Mouse (Mus musculus): ENCODE results near the gene Tril. TPM values are rescaled to one million over a fixed set of nuclear protein-coding genes. Genes with fewer than 3 reads are reported as not detected.

Tril gene
- polyA plus RNA-seq, 1 experiment from 2014 or later: 41.6 TPM

DNA sequence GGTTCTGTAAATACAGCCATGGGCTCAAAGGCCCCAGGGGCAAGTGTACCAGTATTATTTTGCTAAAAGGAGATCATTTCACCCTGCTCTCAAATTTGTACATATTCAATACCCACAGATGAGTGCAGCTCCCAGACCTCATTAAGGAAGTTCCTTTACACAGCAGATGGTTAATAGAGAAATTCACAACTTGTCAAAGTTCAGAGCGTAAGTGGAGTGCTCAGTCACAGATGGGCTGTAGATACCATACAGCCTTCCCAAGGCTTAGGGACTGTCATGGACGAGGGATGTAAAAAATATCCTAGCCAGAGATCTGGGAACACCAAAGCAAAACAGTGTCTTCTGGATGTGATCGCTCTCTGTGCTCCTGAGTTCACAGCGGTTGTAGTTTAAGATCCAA lies 52.4 kb downstream of the Tril start:
- no peaks in the 10 kb centered on the region for H3K9me3 ChIP-seq
- WGBS: 93% methylated on average over 4 of the region's 4 CpGs

GRCm38 (mm10) chr6:53766243-53766915 lies 54.3 kb downstream of the Tril start:
- Histone ChIP-seq H3K4me3 (no peak overlapping the region), H3K27me3 (ENCODE audit: poor library complexity, severe bottlenecking) (no peaks in the 10 kb centered on the region), H3K27ac (no peak overlapping the region), H3K36me3 (replicated peaks) (no peaks in the 10 kb centered on the region), H3K4me1 (peaks cover 11% of the 10 kb centered on the region; the same call in 1 of the 2 replicates), H3K9me3 (no peaks in the 10 kb centered on the region)
- 77% methylated on average over 10 of the region's 10 CpGs for WGBS
- DNase-seq (ENCODE audit: extremely low spot score, low spot score): no peak

More for the DNA sequence above, 52.4 kb downstream of the Tril start:
- Histone ChIP-seq H3K36me3 (replicated peaks) (no peaks in the 10 kb centered on the region), H3K4me3 (no peak overlapping the region), H3K4me1 (peaks cover 11% of the 10 kb centered on the region; the same call in 1 of the 2 replicates), H3K27me3 (ENCODE audit: poor library complexity, severe bottlenecking) (no peaks in the 10 kb centered on the region), H3K27ac (no peak overlapping the region)
- DNase-seq (ENCODE audit: extremely low spot score, low spot score): no peak

DNA sequence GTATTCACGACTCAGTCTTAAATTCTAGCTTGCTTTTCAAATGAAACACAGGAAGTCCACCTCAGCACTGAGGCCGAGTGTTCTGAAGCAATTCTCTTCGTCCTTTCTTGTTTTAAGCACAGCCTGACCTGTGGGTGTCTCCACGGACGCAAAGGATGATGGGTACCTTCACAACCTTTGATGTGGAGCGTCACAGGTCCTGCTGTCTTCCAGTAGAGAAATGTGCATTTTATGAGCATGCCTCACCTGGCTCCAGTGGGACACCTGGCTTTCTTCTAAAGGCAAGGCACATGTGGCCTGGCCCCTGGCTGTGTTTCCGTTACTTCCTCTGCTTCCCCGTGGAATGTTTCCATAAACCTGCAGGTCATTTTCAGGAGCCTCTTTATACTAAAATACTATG lies 54.9 kb downstream of the Tril start:
- 82% methylated on average over 8 of the region's 8 CpGs for WGBS
- Histone ChIP-seq H3K9me3 (no peaks in the 10 kb centered on the region), H3K4me3 (no peak overlapping the region), H3K27me3 (ENCODE audit: poor library complexity, severe bottlenecking) (no peaks in the 10 kb centered on the region), H3K27ac (no peak overlapping the region), H3K4me1 (peaks cover 18% of the 10 kb centered on the region), H3K36me3 (replicated peaks) (no peaks in the 10 kb centered on the region)
- DNase-seq (ENCODE audit: extremely low spot score, low spot score): no peak

Other genes starting within 250 kb of the Tril start
- not detected in 2 replicates for gene Cpvl, start 157.8 kb upstream of the Tril start, polyA plus RNA-seq (2016; fragmentation: Nextera tagmentation; extraction: Ambion mirVana)
- gene Chn2, start 218.7 kb upstream of the Tril start, polyA plus RNA-seq (2016; fragmentation: Nextera tagmentation; extraction: Ambion mirVana): 9.5 and 10.6 TPM in 2 replicates